Mouse (Mus musculus): ENCODE data around the gene Aup1. TPM values are rescaled to one million over a fixed set of nuclear protein-coding genes. Genes with fewer than 3 reads are reported as not detected.

Aup1 gene
- polyA plus RNA-seq, 2 experiments from 2014 or later, result 432 to 455 TPM

DNA sequence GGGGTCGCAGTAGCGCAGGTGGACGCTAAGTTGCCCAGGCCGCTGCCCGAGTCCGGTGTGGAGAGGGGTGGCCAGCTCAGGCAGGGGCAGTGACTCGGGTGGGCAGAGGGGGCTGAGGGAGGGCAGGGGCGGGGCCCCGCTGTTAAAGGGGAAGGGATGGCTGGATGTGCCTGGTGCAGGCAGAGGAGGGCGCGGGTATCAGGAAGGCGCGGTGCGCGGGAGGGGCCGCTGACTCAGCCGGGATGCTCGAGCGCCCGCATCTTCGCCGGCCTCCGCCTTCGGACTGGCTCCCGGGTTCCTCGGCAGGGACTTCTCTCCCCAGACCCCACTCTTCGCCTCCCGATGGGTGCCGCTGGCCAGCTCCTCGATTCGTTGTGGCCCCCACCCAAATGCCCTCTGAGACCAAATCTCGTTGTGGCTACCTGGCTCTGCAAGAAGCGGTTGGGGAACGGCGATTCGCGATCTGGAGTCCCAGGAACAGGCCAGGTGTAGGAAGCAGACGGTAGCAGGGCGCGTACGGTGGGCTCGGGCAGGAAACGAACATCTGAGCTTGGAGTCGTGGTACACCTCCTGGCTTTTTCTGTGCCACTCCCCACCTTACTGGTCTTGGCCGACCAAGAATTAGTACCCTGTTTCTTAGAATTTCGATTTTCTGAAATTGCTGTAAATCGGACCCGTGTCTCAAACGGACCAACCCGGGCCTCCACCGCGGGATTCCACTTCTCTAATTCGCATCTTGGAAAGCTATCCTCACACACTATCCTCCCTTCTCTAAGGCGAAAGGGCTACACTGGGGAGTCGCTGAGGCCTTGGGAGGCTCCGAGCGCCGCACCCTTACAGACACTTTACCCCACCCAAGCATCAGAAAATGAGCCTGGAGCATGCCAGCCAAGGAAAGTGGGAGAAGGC lies 16.2 kb downstream of the Aup1 start:
- ATAC-seq, result no peak

DNA sequence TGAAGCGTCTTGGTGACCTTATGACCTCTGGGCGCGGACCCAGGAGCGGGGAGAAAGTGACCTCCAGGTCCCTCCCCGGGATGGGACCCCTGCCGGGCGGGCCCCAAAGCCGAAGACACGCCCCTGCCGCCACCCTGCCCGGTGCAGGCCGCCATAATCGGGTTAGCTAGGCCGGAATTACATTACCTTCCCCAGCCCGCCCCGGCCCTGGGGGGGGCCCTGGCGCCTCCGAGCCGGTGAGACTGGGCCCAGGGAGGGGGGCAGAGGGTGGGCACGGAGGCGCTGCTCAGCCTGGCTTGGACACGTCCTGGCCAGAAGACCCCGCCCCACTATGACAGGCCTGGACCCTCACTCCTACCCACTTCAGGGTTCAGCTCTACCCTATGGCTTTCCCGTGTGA lies 16.9 kb downstream of the Aup1 start:
- ATAC-seq, result no peak

DNA sequence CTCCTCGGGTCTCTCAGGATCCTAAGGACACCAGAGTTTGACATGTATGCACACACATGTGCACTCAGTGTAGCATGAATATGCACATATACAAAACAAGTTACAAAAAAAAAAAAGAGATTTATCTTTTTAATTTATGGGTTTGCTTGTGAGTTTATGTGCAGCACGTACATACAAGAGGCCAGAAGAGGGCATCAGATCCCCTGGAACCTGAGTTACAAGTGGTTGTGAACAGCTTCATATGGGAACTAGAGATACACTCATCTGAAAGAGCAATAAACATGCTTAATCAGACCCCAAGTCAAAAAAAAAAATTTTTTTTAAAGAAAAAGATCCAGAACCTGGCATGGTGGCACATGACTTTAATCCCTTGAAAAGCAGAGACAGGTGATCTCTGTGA lies 20.7 kb downstream of the Aup1 start:
- ATAC-seq, result no peak

DNA sequence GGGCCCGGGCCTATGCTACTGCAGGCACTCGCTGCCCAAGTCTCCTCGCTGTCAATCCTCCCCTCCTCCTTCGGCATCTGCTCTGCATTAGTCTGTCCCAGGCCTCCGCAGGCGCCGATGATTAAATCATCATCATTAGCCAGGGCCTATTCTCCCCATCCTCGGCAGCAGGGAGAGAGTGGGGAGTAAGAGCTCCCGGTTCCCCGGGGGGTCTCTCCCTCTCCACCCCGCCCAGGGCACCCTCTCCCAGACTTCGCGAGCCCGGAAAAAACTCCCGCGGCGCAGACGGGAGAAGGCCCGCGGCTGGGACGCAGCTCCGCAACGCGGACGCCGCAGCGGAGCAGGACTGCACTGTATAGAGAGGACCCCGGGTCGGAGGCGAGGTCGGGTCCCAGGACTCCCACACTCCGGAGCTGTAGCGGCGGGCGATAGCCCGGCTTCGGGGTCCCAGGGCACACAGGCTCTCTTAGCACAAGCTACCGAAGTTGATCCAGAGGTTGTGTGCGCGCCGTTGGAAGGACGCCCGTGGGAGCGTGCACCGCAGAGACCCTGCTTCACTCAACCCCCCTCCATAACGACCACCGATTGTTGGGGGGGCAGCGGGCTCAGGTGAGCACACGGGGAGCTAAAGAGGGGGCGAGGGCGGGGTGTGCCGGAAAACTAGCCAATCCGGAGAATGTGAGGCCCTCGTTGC lies 23.5 kb downstream of the Aup1 start, which contains the start of gene Pcgf1:
Gene Pcgf1 (plus strand): TSS at position 240 of the 694 bp plus-strand sequence.
- ATAC-seq, result peak; percentile 95

DNA sequence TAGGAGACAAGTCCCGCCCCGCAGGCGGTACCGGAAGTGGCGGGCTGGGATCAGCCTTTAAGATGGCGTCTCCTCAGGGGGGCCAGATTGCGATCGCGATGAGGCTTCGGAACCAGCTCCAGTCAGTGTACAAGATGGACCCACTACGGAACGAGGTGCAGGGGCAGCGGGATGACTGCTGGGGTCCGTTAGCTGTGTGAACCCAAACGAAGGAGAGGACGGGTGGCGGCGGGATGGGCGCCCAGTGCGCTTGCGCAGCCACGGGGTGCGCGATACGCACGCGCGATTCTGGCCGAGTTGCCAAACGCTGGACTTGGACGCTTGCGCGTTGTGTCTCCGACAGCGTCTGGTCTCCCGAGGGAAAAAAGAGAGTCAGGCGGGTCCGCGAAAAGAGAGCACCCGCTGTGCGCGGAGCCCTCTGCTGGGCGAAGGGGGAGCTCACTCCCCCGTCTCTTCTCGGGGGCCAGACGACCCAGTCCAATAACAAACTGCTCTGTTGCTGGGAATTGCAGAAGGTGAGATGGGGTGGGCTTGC lies 24.1 kb downstream of the Aup1 start:
- peak; percentile 33 for ATAC-seq

DNA sequence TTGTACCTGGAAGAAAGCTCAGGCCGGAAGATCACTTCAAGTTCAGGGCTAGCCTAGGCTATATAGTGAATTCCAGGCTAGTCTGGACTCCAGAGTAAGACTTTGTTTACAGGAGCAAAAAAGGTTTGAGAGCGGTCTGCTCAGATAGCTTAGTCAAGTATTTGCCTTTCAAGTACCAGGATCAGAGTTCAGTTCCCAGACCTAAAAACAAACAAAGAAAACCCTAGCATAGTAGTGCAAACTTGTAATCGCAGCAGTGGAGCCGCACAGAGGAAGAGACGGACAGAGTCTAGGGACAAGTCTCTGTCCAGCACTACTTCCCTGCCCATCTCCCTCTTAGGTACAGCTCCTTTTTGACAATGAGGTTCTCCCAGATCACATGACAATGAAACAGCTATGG lies 25.9 kb downstream of the Aup1 start:
- ATAC-seq, result no peak

DNA sequence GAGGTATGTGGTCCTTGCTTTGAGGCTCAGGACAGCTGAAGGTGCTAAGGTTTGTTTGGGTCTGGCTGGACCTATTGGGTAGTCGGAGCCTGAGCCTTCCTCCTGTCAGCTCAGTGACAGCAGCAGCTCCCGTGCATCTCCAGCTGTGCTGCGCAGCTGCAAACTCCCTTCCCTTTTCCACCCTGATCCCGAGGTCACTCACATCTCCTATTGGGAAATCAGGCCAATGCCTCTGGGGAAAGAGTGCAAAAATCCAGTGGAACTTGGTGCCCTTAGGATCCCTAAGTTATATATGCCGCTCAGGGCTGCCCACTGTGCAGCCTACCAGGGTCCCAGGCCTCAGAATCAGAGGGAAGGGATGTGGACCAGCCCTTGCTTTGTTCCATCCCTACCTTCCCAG lies 29.2 kb downstream of the Aup1 start:
- no peak for ATAC-seq

DNA sequence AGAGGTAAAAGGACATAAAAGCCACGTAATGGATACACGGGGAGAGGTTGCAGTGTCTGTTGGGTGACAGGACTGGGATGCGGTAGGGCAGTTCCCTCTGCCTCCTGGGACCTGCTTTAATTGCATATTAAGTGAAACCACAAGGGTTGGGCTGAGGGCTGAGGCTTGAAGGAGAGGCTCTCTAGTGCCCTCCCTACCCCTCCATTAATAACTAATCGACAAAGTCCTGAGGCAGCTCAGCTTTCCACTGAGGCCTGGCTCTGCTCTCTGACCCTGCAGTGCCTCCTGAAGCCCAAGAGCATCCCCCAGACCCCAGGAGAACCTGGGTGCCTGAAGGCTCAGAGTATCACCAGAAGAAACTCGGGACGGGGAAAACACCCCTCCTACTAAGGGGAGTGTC lies 30.2 kb downstream of the Aup1 start:
- ATAC-seq, result no peak

DNA sequence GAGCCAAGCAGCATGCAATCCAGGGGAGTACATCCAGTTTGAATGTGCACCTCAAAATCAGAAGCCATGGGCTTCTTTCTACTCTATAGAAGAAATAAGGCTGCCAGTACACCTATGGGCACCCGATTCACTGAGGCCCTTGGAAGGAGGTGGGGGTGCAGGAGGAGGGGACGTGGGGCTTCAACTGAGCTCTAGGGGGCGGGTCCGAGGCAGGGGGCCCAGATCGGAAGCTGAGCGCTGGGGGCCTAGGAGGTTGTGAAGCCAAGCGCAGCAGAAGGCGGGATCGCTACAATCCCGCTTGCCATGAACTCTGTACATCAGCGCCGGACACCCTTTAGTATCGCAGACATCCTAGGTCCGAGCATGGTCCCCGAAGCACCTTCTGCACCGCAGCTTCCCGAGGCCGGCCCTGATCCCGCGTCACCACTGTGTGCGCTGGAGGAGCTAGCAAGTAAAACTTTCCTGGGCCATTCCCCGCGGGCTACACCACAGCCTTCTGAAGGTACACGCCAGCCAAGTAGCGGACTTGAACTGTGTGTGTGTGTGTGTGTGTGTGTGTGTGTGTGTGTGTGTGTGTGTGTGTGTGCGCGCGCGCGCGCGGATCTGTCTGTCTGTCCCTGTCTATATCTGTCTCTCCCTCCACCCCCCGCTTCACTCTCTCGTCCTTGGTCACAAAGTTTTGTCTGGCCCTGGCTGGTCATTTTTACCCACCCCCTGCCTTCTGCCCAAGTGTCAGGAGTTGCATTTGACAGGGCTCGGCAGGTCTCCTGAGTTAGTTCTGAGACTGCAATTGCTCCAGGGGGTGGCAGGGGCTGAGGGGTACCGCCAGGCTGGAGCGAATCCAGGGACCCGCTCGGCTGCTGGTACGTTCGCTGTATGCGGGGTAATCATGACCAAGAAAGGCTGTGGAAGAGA lies 32.1 kb downstream of the Aup1 start, which contains the start of gene Lbx2:
Gene Lbx2 (plus strand): TSS at position 247 of the 915 bp plus-strand sequence.
- ATAC-seq, result peak; percentile 36

DNA sequence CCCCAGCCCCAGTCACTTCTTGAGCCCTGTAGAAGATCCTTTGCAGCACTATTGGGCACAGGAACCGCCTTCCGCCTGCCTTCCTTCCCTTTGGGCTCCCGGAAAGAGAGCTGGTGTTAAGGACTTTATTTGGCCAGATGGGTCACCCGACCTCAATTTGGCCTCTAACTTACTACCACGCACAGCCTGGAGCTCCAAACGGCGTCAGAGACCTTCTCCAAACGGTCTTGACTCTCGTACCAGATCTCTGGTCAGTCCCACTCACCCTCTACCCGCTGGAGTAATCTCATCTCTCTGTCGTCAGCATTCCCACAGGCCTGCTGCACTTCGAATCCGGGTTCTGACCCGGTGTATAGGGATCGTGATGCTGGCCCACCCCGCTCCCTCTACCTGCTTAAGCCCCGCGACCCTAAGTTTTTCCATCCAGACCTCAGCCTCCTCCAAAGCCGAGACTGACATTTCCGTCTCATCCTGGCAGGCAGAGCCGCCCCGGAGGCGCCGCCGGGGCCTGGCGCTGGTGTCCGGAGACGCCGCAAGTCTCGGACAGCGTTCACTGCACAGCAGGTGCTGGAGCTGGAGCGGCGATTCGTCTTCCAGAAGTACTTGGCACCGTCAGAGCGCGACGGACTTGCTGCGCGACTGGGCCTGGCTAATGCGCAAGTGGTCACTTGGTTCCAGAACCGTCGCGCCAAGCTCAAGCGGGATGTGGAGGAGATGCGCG lies 33.0 kb downstream of the Aup1 start:
- ATAC-seq, result no peak

DNA sequence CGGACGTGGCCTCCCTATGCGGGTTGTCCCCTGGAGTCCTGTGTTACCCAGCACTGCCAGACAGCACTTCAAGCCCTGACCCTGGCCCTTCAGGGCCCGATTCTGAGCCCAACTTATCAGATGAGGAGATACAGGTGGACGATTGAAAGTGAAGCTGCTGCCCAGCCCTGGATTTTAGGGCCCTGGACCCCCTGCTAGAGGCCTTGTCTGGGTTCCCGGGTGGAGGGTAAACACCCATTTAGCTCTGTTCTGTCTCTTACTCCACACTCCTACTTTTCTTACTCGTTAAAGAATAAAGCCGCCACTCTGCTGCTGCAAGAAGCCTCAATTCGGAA lies 33.6 kb downstream of the Aup1 start:
- ATAC-seq, result no peak

DNA sequence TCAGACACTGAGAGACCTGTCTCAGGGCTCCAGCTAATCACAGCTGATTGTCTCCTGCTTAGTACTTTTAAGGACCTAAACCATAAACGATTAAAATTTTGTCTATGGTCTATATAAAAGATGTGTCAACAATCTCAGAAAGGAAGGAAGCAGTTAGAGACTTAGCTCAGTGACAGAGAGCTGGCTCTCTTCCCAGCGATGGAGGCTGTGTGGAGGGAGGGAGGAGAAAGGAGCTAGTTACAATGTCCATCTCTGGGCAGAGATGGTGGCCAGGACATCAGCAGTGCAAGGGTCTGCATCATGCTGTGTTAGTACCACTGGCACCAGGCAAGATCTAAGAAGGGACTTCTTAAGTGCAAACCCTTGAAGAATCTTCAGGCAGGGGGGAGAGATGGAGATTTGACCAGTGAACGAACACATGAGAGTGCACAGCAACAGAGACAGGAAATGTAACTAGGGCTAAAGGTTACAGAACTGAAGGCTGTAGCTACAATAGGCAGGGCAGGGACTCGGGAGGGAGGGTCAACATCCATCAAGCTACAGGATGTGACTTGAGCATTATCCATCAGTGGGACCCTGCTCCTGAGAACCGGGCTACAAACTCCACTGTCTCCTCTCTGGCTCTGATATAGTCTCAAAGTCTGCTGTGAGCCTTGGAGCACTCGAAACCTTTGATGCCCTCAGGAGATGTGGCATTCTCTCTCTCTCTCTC lies 38.3 kb downstream of the Aup1 start:
- ATAC-seq, result no peak

DNA sequence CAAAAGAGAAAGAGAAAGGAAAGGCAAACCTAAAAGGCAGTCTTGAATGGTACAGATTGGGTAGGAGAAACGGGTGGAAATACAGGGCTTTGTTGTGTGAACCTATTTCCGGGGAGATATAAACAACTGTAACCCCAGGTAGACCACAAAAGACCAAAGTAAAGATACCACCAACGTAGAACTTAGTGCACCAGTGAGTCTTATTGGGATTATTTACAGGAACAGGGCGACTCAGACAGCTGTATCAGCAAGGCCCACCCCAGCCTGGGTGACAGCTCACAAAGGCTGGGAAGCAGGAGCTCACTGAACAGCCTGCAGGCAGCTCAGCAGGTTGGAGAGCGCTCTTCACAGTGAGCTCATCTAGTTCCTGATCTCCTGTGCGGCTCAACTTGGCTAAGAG lies 41.6 kb downstream of the Aup1 start:
- ATAC-seq, result peak; percentile 96

DNA sequence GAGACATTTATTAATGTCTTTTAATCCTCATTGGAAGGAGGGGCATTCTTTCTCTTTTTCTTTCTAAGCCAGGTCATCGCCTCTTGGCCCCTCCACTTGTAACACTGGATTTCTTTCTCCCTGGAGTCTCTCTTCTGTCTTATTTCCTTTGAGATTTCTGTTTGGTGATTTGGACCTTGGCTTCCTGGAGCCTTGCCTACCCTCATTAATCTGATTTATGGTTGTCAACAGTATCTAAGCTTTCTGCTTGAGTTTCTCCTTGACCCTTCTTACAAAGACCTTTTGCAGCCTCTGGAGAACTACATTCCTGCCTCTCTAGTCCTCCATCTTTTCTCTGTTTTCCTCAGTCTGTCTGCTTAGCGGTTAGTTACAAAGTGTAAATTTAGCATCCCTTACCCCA lies 44.1 kb downstream of the Aup1 start:
- ATAC-seq, result no peak

DNA sequence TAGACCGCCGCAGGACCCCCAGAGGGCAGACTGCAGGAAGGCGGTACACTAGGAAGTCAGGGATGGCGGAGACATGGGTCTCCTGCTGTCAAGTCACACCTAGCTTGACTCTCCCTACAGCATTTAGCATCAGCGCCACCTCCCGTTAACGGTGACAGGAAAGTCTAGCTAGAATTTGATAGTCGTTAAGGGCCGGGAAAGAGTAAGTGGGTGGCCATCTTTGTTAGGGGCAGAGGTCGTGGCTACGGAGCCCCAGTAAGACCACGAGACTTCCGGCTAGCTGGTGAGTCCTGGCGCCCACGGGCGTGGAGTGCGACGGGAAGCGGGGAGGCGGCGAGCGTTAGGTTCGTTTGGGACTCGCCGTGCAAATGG lies 47.0 kb downstream of the Aup1 start, which contains the start of the genes Ccdc142 and Gm42688:
Gene Ccdc142 (plus strand): TSS at position 286 of the 372 bp plus-strand sequence.
Gene Gm42688 (plus strand): TSS at position 302 of the 372 bp plus-strand sequence.
- peak; percentile 86 for ATAC-seq

DNA sequence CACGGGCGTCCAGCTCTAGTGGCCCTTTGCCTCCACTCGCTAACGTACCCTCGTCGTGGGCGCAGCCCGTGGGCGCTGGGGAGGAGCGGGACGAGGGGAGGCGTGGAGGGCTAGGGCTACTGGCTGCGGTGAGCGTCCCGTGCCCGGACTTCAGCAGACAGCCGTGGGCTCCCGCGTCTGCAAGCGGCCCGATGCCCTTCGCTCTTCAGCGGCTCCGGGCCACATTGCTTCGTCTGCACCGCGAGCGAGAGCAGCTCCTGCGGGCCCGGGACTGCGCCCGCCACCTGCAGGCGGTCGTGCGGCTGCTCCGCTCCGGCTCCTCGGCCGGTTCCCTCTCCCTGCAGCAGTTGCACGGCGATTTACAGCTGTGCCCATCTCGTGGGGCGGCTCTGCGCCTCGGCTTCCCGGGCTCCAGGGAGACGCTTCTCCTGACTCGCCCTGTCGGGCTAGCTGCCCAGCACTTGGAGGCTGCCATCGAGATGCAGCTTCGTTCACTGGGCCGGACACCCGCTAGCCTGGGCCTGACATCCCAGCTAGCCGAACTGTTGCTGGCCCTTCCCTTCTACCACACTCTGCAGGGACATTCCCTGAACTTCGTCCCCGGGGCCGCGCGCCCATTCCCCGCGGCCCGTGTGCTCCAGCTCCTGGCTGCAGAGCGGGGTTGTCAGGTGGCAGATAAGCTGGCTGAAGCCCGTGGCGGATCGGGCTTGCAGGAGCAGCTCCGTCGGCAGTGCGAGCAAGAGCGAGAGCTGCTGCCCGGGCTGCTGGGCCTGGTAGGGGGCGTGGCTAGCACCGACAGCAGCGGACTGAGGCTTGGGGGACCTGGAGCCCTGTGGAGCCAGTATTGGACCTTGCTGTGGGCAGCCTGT lies 47.6 kb downstream of the Aup1 start:
- peak; percentile 77 for ATAC-seq

DNA sequence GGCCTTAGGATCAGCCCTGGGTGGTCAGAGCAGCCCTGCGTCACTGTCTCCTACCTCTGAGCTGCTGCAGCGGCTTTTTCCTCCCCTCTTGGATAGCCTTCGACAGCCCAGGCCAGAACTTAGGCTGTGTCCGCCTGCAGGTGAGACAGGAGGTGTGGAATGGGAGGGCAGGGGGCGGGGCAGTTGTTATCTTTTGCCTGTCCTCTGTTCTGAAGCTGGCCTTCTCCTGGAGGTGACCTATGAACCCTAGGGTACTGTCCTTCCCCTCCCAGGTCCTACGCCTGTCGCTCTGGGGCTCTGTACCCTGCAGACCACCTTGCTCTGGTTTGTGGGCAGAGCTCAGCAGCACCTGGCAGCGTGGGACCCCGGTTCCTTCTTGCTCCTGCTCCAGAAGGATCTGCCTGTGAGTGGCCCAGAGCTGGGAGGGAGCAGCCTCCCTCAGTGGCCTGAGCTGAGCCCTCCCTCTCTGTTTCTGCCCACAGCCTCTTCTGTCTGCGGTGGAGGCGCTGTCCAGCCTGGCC lies 48.9 kb downstream of the Aup1 start:
- no peak for ATAC-seq

DNA sequence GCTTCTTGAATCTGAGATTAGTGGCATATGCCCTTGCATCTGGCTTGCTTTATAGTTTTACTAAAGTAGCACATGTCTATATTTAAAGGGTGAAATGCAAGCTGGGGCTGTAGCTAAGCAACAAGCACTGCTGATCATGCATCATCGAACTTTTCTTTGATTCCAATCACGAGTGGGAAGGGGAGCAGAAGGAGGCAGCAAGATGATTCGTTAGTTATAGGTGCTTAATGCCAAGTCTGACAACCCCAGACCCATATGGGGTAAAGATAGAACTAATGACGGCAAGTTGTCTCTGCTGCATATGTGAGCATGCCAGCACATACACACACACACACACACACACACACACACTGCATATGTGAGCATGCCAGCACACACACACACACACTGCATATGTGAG lies 49.8 kb downstream of the Aup1 start:
- ATAC-seq, result no peak

Data from activated CD4-positive, CD25-positive, alpha-beta regulatory T cell, adult 4 months (primary cell).